Mouse (Mus musculus): ENCODE measurements around the gene Rere. TPM values are rescaled to one million over a fixed set of nuclear protein-coding genes. Genes with fewer than 3 reads are reported as not detected.
"Not testable (repeated sequence)": the region's sequence is repeated elsewhere in the genome, so short reads cannot be mapped to it uniquely, and the experiment has no call there.

Rere gene
- polyA plus RNA-seq, 1 experiment from 2014 or later = 23.1 TPM

- Histone ChIP-seq H3K36me3 (ENCODE audit: control insufficient read depth, insufficient read depth, low read length) (no peaks in the 10 kb centered on the region), H3K9me3 (replicated peaks; ENCODE audit: control insufficient read depth, low read length) (no peaks in the 10 kb centered on the region), H3K4me1 (ENCODE audit: control insufficient read depth, insufficient read depth, low read length) (peaks cover 8% of the 10 kb centered on the region), H3K4me2 (ENCODE audit: low read depth, low read length) (no peak overlapping the region), H3K4me3 (replicated peaks; ENCODE audit: low read length) (no peak overlapping the region), H3K27ac (ENCODE audit: low read length) (no peak overlapping the region), H3K9ac (ENCODE audit: low read length) (no peak overlapping the region), H3K27me3 (ENCODE audit: control insufficient read depth, insufficient read depth, low read length) (no peaks in the 10 kb centered on the region)
- 92% methylated on average over 1 of the region's 1 CpGs for WGBS
- no peak for ATAC-seq (ENCODE audit: insufficient read depth, low FRiP score)
Observed at GRCm38 (mm10) chr4:150539846-150540245, 258.4 kb downstream of the Rere start.

- H3K9ac ChIP-seq (ENCODE audit: low read length) = no peak overlapping the region
- no peak overlapping the region for H3K4me2 ChIP-seq (ENCODE audit: low read depth, low read length)
- no peaks in the 10 kb centered on the region for H3K36me3 ChIP-seq (ENCODE audit: control insufficient read depth, insufficient read depth, low read length)
- H3K27ac ChIP-seq (ENCODE audit: low read length) = no peak overlapping the region
- no peaks in the 10 kb centered on the region for H3K27me3 ChIP-seq (ENCODE audit: control insufficient read depth, insufficient read depth, low read length)
- H3K9me3 ChIP-seq (replicated peaks; ENCODE audit: control insufficient read depth, low read length) = no peaks in the 10 kb centered on the region
- no peak overlapping the region for H3K4me3 ChIP-seq (replicated peaks; ENCODE audit: low read length)
- peaks cover 8% of the 10 kb centered on the region for H3K4me1 ChIP-seq (ENCODE audit: control insufficient read depth, insufficient read depth, low read length)
- ATAC-seq (ENCODE audit: insufficient read depth, low FRiP score) = no peak
- whole genome bisulfite sequencing = 56% methylated on average over 5 of the region's 5 CpGs
Observed at GRCm38 (mm10) chr4:150540392-150541094, 259.1 kb downstream of the Rere start.

DNA sequence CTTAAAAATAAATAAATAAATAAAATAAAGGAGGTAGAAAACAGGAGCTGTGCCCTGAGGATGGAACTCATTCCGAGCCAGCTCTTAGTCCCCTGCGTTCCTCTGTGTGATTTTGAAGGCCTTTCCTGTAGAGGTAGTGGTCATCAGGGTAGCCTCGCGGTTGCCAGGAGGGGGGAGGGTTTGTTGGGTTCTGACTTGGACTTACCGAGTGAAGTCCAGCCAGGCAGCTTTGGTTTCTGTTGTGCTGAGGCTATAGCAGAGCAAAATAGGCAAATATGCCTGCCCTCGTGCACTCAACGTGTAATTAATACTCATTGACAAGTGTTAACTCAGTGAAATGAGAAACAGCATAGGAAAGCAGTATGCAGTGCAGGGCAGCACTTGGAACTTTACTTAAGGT lies 262.8 kb downstream of the Rere start:
- Histone ChIP-seq H3K4me1 (ENCODE audit: control insufficient read depth, insufficient read depth, low read length) (peaks cover 2% of the 10 kb centered on the region; the same call in 1 of the 2 replicates), H3K27me3 (ENCODE audit: control insufficient read depth, insufficient read depth, low read length) (no peaks in the 10 kb centered on the region), H3K27ac (ENCODE audit: low read length) (peak overlapping the region; percentile 69), H3K4me2 (ENCODE audit: low read depth, low read length) (no peak overlapping the region), H3K36me3 (ENCODE audit: control insufficient read depth, insufficient read depth, low read length) (no peaks in the 10 kb centered on the region), H3K9ac (ENCODE audit: low read length) (no peak overlapping the region), H3K4me3 (replicated peaks; ENCODE audit: low read length) (no peak overlapping the region), H3K9me3 (replicated peaks; ENCODE audit: control insufficient read depth, low read length) (no peaks in the 10 kb centered on the region)
- ATAC-seq (ENCODE audit: insufficient read depth, low FRiP score) = no peak
- WGBS = 65% methylated on average over 7 of the region's 7 CpGs

GRCm38 (mm10) chr4:150544652-150545258 lies 263.3 kb downstream of the Rere start:
- H3K9ac ChIP-seq (ENCODE audit: low read length) = no peak overlapping the region; the same call in 1 of the 2 replicates
- no peaks in the 10 kb centered on the region for H3K36me3 ChIP-seq (ENCODE audit: control insufficient read depth, insufficient read depth, low read length)
- H3K4me3 ChIP-seq (replicated peaks; ENCODE audit: low read length) = no peak overlapping the region
- peak overlapping the region; percentile 27; the same call in 1 of the 2 replicates for H3K4me2 ChIP-seq (ENCODE audit: low read depth, low read length)
- H3K27ac ChIP-seq (ENCODE audit: low read length) = peak overlapping the region; percentile 69
- 46% methylated on average over 10 of the region's 10 CpGs for WGBS
- no peaks in the 10 kb centered on the region for H3K27me3 ChIP-seq (ENCODE audit: control insufficient read depth, insufficient read depth, low read length)
- peaks cover 2% of the 10 kb centered on the region; the same call in 1 of the 2 replicates for H3K4me1 ChIP-seq (ENCODE audit: control insufficient read depth, insufficient read depth, low read length)
- ATAC-seq (ENCODE audit: insufficient read depth, low FRiP score) = peak; percentile 87
- no peaks in the 10 kb centered on the region for H3K9me3 ChIP-seq (replicated peaks; ENCODE audit: control insufficient read depth, low read length)

GRCm38 (mm10) chr4:150545775-150546174 lies 264.3 kb downstream of the Rere start:
- WGBS = 91% methylated on average over 7 of the region's 7 CpGs
- no peak overlapping the region for H3K4me3 ChIP-seq (replicated peaks; ENCODE audit: low read length)
- no peak overlapping the region for H3K4me2 ChIP-seq (ENCODE audit: low read depth, low read length)
- no peak overlapping the region for H3K9ac ChIP-seq (ENCODE audit: low read length)
- no peaks in the 10 kb centered on the region for H3K9me3 ChIP-seq (replicated peaks; ENCODE audit: control insufficient read depth, low read length)
- no peak overlapping the region for H3K27ac ChIP-seq (ENCODE audit: low read length)
- no peaks in the 10 kb centered on the region for H3K36me3 ChIP-seq (ENCODE audit: control insufficient read depth, insufficient read depth, low read length)
- no peaks in the 10 kb centered on the region for H3K27me3 ChIP-seq (ENCODE audit: control insufficient read depth, insufficient read depth, low read length)
- peaks cover 2% of the 10 kb centered on the region; the same call in 1 of the 2 replicates for H3K4me1 ChIP-seq (ENCODE audit: control insufficient read depth, insufficient read depth, low read length)
- ATAC-seq (ENCODE audit: insufficient read depth, low FRiP score) = no peak

- H3K9me3 ChIP-seq (replicated peaks; ENCODE audit: control insufficient read depth, low read length); ATAC-seq (ENCODE audit: insufficient read depth, low FRiP score): not testable (repeated sequence)
- WGBS = 91% methylated on average over 4 of the region's 4 CpGs
Observed at GRCm38 (mm10) chr4:150546296-150546695, 264.9 kb downstream of the Rere start.

DNA sequence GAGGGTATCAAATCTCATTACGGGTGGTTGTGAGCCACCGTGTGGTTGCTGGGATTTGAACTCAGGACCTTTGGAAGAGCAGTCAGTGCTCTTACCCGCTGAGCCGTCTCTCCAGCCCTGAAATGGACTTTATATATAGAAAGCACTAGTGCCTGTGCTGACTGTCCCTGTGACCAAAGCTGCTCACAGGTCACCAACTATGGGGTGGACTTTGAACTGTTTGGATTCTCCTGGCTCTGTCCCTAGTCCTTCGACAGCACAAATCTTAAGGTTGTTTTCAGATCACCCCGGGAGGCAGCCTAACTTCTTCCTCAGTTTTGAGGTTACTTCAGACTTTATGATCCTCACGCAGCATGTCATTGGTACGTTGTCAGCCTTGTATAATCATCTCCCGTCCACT lies 267.9 kb downstream of the Rere start:
- Histone ChIP-seq H3K9me3 (replicated peaks; ENCODE audit: control insufficient read depth, low read length) (no peaks in the 10 kb centered on the region), H3K4me3 (replicated peaks; ENCODE audit: low read length) (no peak overlapping the region), H3K4me1 (ENCODE audit: control insufficient read depth, insufficient read depth, low read length) (peaks cover 3% of the 10 kb centered on the region; the same call in 1 of the 2 replicates), H3K4me2 (ENCODE audit: low read depth, low read length) (no peak overlapping the region), H3K27ac (ENCODE audit: low read length) (no peak overlapping the region), H3K27me3 (ENCODE audit: control insufficient read depth, insufficient read depth, low read length) (no peaks in the 10 kb centered on the region), H3K36me3 (ENCODE audit: control insufficient read depth, insufficient read depth, low read length) (no peaks in the 10 kb centered on the region), H3K9ac (ENCODE audit: low read length) (no peak overlapping the region)
- 84% methylated on average over 9 of the region's 9 CpGs for WGBS
- no peak for ATAC-seq (ENCODE audit: insufficient read depth, low FRiP score)

More at GRCm38 (mm10) chr4:150546296-150546695, 264.9 kb downstream of the Rere start:
- not testable (repeated sequence) for H3K27me3 ChIP-seq (ENCODE audit: control insufficient read depth, insufficient read depth, low read length); H3K4me2 ChIP-seq (ENCODE audit: low read depth, low read length); H3K36me3 ChIP-seq (ENCODE audit: control insufficient read depth, insufficient read depth, low read length); H3K4me1 ChIP-seq (ENCODE audit: control insufficient read depth, insufficient read depth, low read length); H3K4me3 ChIP-seq (replicated peaks; ENCODE audit: low read length); H3K9ac ChIP-seq (ENCODE audit: low read length); H3K27ac ChIP-seq (ENCODE audit: low read length)

DNA sequence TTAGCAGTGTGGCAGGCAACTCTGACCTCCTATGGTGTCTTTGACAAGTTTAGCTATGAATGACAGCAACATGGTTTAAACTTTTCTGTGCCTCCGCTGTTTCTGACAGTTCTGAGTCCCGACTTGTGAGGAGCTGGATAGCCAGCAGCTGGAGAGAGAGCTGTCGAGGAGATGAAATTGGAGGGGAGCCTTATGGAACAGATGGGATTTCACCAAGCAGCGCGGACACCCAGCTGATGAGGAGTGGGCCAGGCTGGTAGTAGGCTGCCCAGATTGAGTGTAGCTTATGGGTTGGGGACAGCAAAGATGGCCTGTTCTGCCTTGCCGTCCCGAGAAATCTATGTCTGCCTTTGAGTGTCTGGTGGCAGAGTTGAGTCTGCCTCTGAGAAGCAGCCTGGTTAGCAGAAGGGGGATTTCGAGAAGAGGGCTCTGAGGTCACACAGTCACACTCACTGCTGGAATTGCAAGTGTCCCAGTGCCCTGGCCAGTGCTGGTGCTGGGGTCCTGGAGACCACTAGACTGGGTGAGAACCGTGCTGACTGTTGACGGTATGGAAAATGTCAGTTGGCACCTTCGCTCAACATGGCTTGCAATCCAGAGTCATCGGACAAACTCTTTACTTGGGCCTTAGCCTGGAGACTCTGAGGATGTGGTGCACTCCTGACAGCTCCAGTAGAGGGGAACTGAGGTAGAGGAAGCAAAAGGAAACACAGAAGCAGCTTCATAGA lies 268.7 kb downstream of the Rere start:
- Histone ChIP-seq H3K9ac (ENCODE audit: low read length) (no peak overlapping the region), H3K27me3 (ENCODE audit: control insufficient read depth, insufficient read depth, low read length) (no peaks in the 10 kb centered on the region), H3K27ac (ENCODE audit: low read length) (no peak overlapping the region), H3K4me3 (replicated peaks; ENCODE audit: low read length) (no peak overlapping the region), H3K4me2 (ENCODE audit: low read depth, low read length) (no peak overlapping the region), H3K36me3 (ENCODE audit: control insufficient read depth, insufficient read depth, low read length) (no peaks in the 10 kb centered on the region), H3K9me3 (replicated peaks; ENCODE audit: control insufficient read depth, low read length) (no peaks in the 10 kb centered on the region), H3K4me1 (ENCODE audit: control insufficient read depth, insufficient read depth, low read length) (0 out of 2 replicates have a peak, but pooled peaks cover 3% of the 10 kb centered on the region)
- ATAC-seq (ENCODE audit: insufficient read depth, low FRiP score) = no peak
- 80% methylated on average over 12 of the region's 12 CpGs for whole genome bisulfite sequencing

DNA sequence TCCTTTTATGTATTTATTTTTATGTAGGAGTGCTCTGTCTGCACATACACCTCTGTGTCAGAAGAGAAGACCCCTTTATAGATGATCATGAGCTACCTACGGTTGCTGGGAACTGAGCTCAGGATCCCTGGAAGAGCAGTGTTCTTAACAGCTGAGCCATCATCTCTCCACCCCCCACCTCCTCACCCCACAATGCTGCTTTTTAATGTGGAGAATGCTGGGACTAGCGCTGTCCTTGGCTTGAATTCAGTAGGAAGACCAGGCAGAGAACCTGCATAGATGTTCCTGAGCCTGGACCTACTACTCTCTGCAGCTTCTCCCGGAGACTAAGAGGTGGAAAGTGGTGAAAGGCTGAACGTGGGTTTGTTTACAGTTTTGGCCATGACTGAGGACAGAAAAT lies 269.9 kb downstream of the Rere start:
- no peak for ATAC-seq (ENCODE audit: insufficient read depth, low FRiP score)
- 49% methylated on average over 4 of the region's 4 CpGs for WGBS
- H3K27ac ChIP-seq (ENCODE audit: low read length) = no peak overlapping the region
- H3K27me3 ChIP-seq (ENCODE audit: control insufficient read depth, insufficient read depth, low read length) = no peaks in the 10 kb centered on the region
- no peak overlapping the region for H3K9ac ChIP-seq (ENCODE audit: low read length)
- no peak overlapping the region for H3K4me2 ChIP-seq (ENCODE audit: low read depth, low read length)
- no peaks in the 10 kb centered on the region for H3K9me3 ChIP-seq (replicated peaks; ENCODE audit: control insufficient read depth, low read length)
- no peaks in the 10 kb centered on the region for H3K36me3 ChIP-seq (ENCODE audit: control insufficient read depth, insufficient read depth, low read length)
- no peak overlapping the region for H3K4me3 ChIP-seq (replicated peaks; ENCODE audit: low read length)
- H3K4me1 ChIP-seq (ENCODE audit: control insufficient read depth, insufficient read depth, low read length) = peaks cover 6% of the 10 kb centered on the region; the same call in 1 of the 2 replicates

All from stomach, embryonic 16.5 days (tissue).